Mouse (Mus musculus): ENCODE results near the gene Gdi1.
"Not testable (repeated sequence)": the region's sequence is repeated elsewhere in the genome, so short reads cannot be mapped to it uniquely, and the experiment has no call there.

The Gdi1 gene

GRCm38 (mm10) chrX:74328725-74329161 is 23.9 kb downstream of the Gdi1 start, which contains the start of gene Plxna3:
Gene Plxna3 (plus strand): TSS chrX:74329066.
- intact Hi-C loops (cut with DNase I): no loop called here

- intact Hi-C loops (cut with DNase I): no loop called here
Observed at GRCm38 (mm10) chrX:74329215-74329671, 24.4 kb downstream of the Gdi1 start.

- intact Hi-C loops (cut with DNase I): no loop called here
Observed at GRCm38 (mm10) chrX:74330166-74330930, 25.6 kb downstream of the Gdi1 start.

- intact Hi-C loops (cut with DNase I): no loop called here
Observed at GRCm38 (mm10) chrX:74352645-74353466, 48.1 kb downstream of the Gdi1 start.

- intact Hi-C loops (cut with DNase I): no loop called here
Observed at GRCm38 (mm10) chrX:74353467-74353770, 48.6 kb downstream of the Gdi1 start, which contains the start of gene Lage3. Gene Lage3 (minus strand): TSS chrX:74353618.

GRCm38 (mm10) chrX:74357069-74357468 is 52.3 kb downstream of the Gdi1 start:
- intact Hi-C loops (cut with DNase I): not testable (repeated sequence)

GRCm38 (mm10) chrX:74359171-74359570 is 54.4 kb downstream of the Gdi1 start:
- intact Hi-C loops (cut with DNase I): no loop called here

Small RNAs within 50 kb of the gene (microRNA-seq; reads per million reads assigned to microRNA genes)
- gene Mir7091: 0.11 to 0.12 reads per million in 2 experiments
- gene Mir7092: 0 to 0.12 reads per million in 2 experiments

All from adrenal gland (tissue).